Mouse (Mus musculus): Measurements from ENCODE around the gene Slc17a7. TPM values are rescaled to one million over a fixed set of nuclear protein-coding genes. Genes with fewer than 3 reads are reported as not detected.

The Slc17a7 gene
- polyA plus RNA-seq, 1 experiment from 2014 or later: 1.8 TPM

GRCm38 (mm10) chr7:45185921-45186320 is 22.2 kb downstream of the Slc17a7 start:
- ATAC-seq: no peak
- WGBS: 69% methylated on average over 7 of the region's 7 CpGs
- no peak overlapping the region for H3K4me3 ChIP-seq (replicated peaks)
- H3K9me3 ChIP-seq: no peaks in the 10 kb centered on the region
- H3K27me3 ChIP-seq: peaks cover 85% of the 10 kb centered on the region
- no peak overlapping the region for H3K4me2 ChIP-seq (replicated peaks)
- no peak overlapping the region for H3K9ac ChIP-seq (replicated peaks)
- no peaks in the 10 kb centered on the region for H3K36me3 ChIP-seq
- H3K27ac ChIP-seq: no peak overlapping the region
- peaks cover 39% of the 10 kb centered on the region for H3K4me1 ChIP-seq (replicated peaks)

- Histone ChIP-seq H3K4me3 (replicated peaks) (no peak overlapping the region), H3K9ac (replicated peaks) (no peak overlapping the region), H3K36me3 (no peaks in the 10 kb centered on the region), H3K4me2 (replicated peaks) (no peak overlapping the region), H3K4me1 (replicated peaks) (peaks cover 24% of the 10 kb centered on the region), H3K27me3 (peaks cover 53% of the 10 kb centered on the region), H3K27ac (no peak overlapping the region), H3K9me3 (no peaks in the 10 kb centered on the region)
- WGBS: 71% methylated on average over 16 of the region's 16 CpGs
- no peak for ATAC-seq
These were observed 25.9 kb downstream of the Slc17a7 start for GRCm38 (mm10) chr7:45189600-45189999.

- Histone ChIP-seq H3K4me2 (replicated peaks) (no peak overlapping the region), H3K9ac (replicated peaks) (no peak overlapping the region), H3K27ac (no peak overlapping the region), H3K27me3 (peaks cover 51% of the 10 kb centered on the region), H3K9me3 (no peaks in the 10 kb centered on the region), H3K36me3 (no peaks in the 10 kb centered on the region), H3K4me3 (replicated peaks) (no peak overlapping the region), H3K4me1 (replicated peaks) (peaks cover 20% of the 10 kb centered on the region)
- ATAC-seq: no peak
- WGBS: 93% methylated on average over 6 of the region's 6 CpGs
These were observed 26.4 kb downstream of the Slc17a7 start for GRCm38 (mm10) chr7:45190186-45190585.

GRCm38 (mm10) chr7:45191161-45191560 is 27.4 kb downstream of the Slc17a7 start:
- no peaks in the 10 kb centered on the region for H3K36me3 ChIP-seq
- peaks cover 14% of the 10 kb centered on the region for H3K4me1 ChIP-seq (replicated peaks)
- no peak overlapping the region for H3K9ac ChIP-seq (replicated peaks)
- no peak overlapping the region for H3K4me2 ChIP-seq (replicated peaks)
- ATAC-seq: no peak
- peaks cover 42% of the 10 kb centered on the region for H3K27me3 ChIP-seq
- no peaks in the 10 kb centered on the region for H3K9me3 ChIP-seq
- H3K27ac ChIP-seq: no peak overlapping the region
- no peak overlapping the region for H3K4me3 ChIP-seq (replicated peaks)
- WGBS: 87% methylated on average over 2 of the region's 2 CpGs

GRCm38 (mm10) chr7:45191803-45192363 is 28.1 kb downstream of the Slc17a7 start:
- ATAC-seq: no peak
- Histone ChIP-seq H3K27me3 (peaks cover 35% of the 10 kb centered on the region), H3K36me3 (no peaks in the 10 kb centered on the region)

GRCm38 (mm10) chr7:45192585-45193310 is 29.0 kb downstream of the Slc17a7 start:
- 87% methylated on average over 7 of the region's 7 CpGs for WGBS
- Histone ChIP-seq H3K27me3 (peaks cover 32% of the 10 kb centered on the region), H3K4me1 (replicated peaks) (peaks cover 12% of the 10 kb centered on the region), H3K4me2 (replicated peaks) (no peak overlapping the region), H3K9ac (replicated peaks) (0 out of 2 replicates have a peak overlapping the region, but pooled peaks have one; percentile 19), H3K36me3 (no peaks in the 10 kb centered on the region), H3K4me3 (replicated peaks) (no peak overlapping the region), H3K27ac (no peak overlapping the region), H3K9me3 (no peaks in the 10 kb centered on the region)
- ATAC-seq: no peak

More at GRCm38 (mm10) chr7:45191803-45192363, 28.1 kb downstream of the Slc17a7 start:
- WGBS: 29% methylated on average over 8 of the region's 8 CpGs
- no peak overlapping the region for H3K27ac ChIP-seq
- H3K4me3 ChIP-seq (replicated peaks): no peak overlapping the region
- H3K9me3 ChIP-seq: no peaks in the 10 kb centered on the region
- no peak overlapping the region for H3K4me2 ChIP-seq (replicated peaks)
- peaks cover 12% of the 10 kb centered on the region for H3K4me1 ChIP-seq (replicated peaks)
- H3K9ac ChIP-seq (replicated peaks): 0 out of 2 replicates have a peak overlapping the region, but pooled peaks have one; percentile 12

- Histone ChIP-seq H3K4me1 (replicated peaks) (peaks cover 14% of the 10 kb centered on the region), H3K36me3 (no peaks in the 10 kb centered on the region), H3K9me3 (no peaks in the 10 kb centered on the region), H3K4me2 (replicated peaks) (no peak overlapping the region), H3K27me3 (peaks cover 31% of the 10 kb centered on the region), H3K9ac (replicated peaks) (0 out of 2 replicates have a peak overlapping the region, but pooled peaks have one; percentile 19), H3K4me3 (replicated peaks) (no peak overlapping the region), H3K27ac (no peak overlapping the region)
- WGBS: 67% methylated on average over 4 of the region's 5 CpGs
- ATAC-seq: no peak
These were observed 29.7 kb downstream of the Slc17a7 start for GRCm38 (mm10) chr7:45193406-45193805.

GRCm38 (mm10) chr7:45193871-45194785 is 30.4 kb downstream of the Slc17a7 start:
- H3K9me3 ChIP-seq: no peaks in the 10 kb centered on the region
- H3K9ac ChIP-seq (replicated peaks): no peak overlapping the region
- 71% methylated on average over 17 of the region's 17 CpGs for WGBS
- no peak overlapping the region for H3K27ac ChIP-seq
- H3K36me3 ChIP-seq: no peaks in the 10 kb centered on the region
- peaks cover 24% of the 10 kb centered on the region for H3K27me3 ChIP-seq
- peaks cover 18% of the 10 kb centered on the region for H3K4me1 ChIP-seq (replicated peaks)
- H3K4me3 ChIP-seq (replicated peaks): no peak overlapping the region
- H3K4me2 ChIP-seq (replicated peaks): no peak overlapping the region
- no peak for ATAC-seq

GRCm38 (mm10) chr7:45195341-45196175 is 31.8 kb downstream of the Slc17a7 start:
- 63% methylated on average over 13 of the region's 13 CpGs for WGBS
- Histone ChIP-seq H3K4me2 (replicated peaks) (no peak overlapping the region), H3K36me3 (no peaks in the 10 kb centered on the region), H3K27ac (no peak overlapping the region), H3K4me1 (replicated peaks) (peaks cover 18% of the 10 kb centered on the region), H3K9ac (replicated peaks) (no peak overlapping the region), H3K9me3 (no peaks in the 10 kb centered on the region), H3K4me3 (replicated peaks) (no peak overlapping the region), H3K27me3 (peaks cover 11% of the 10 kb centered on the region)
- ATAC-seq: no peak

GRCm38 (mm10) chr7:45196176-45196535 is 32.4 kb downstream of the Slc17a7 start:
- H3K27ac ChIP-seq: no peak overlapping the region
- peaks cover 12% of the 10 kb centered on the region for H3K27me3 ChIP-seq
- 75% methylated on average over 4 of the region's 4 CpGs for WGBS
- H3K4me2 ChIP-seq (replicated peaks): no peak overlapping the region
- ATAC-seq: no peak
- H3K36me3 ChIP-seq: no peaks in the 10 kb centered on the region
- no peaks in the 10 kb centered on the region for H3K9me3 ChIP-seq
- peaks cover 18% of the 10 kb centered on the region for H3K4me1 ChIP-seq (replicated peaks)
- no peak overlapping the region for H3K9ac ChIP-seq (replicated peaks)
- H3K4me3 ChIP-seq (replicated peaks): no peak overlapping the region

- 76% methylated on average over 5 of the region's 5 CpGs for WGBS
These were observed 33.2 kb downstream of the Slc17a7 start for GRCm38 (mm10) chr7:45196994-45197393.

More at GRCm38 (mm10) chr7:45196994-45197393, 33.2 kb downstream of the Slc17a7 start:
- Histone ChIP-seq H3K9ac (replicated peaks) (no peak overlapping the region; the same call in 1 of the 2 replicates), H3K4me1 (replicated peaks) (peaks cover 15% of the 10 kb centered on the region), H3K4me2 (replicated peaks) (no peak overlapping the region), H3K27me3 (peaks cover 12% of the 10 kb centered on the region), H3K9me3 (no peaks in the 10 kb centered on the region), H3K4me3 (replicated peaks) (no peak overlapping the region), H3K27ac (no peak overlapping the region), H3K36me3 (no peaks in the 10 kb centered on the region)
- no peak for ATAC-seq

All from midbrain, embryonic 13.5 days (tissue).